Mouse (Mus musculus) kidney, adult 8-10 months (tissue): ENCODE measurements around the gene Poln.

Source experiments
- DNase-seq, 2 experiments: peaks; one replicate each; pipeline ENCODE4 v3.0.0; 2022

The Poln gene

DNA sequence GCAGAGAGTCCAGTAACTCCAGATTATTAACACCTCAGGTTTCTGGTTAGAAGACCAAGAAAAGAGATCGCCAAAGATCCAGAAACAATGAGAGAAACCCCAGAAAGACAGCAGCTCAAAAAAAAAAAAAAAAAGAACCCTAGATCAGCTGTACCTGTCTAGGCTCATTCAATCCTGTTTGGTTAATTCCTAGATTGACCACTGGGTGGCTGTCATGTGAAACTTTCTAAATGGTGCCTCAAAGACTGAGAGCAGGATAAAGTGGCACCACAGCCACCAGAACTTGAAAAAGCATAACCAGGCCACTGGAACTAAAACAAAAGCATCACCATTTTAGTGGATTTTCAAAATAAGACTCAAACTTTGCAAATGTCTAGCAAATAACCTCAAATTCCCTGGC, 71.9 kb downstream of the Poln start:
- DNase-seq = peak; percentile 20 to 53

DNA sequence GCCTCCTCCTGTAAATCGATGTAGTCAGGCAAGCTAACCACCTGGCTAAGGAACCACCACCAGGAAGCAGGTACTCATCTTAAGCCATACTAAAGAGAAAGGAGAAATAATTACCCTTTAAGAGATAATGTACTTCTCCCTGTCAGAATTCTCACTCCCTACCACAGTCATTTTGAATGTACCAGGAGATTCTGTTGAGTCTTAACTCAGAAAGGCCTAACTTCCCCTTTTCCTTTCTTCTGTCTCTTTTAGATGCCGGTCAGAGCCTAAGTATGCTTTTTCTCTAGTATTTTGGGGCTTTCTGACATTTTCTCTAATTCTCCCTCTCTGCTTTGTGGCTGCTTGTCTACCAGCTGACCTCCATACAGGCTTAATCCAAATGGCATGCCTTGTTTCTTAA, 76.2 kb downstream of the Poln start:
- DNase-seq = no peak

GRCm38 (mm10) chr5:34032520-34032919, 136.7 kb downstream of the Poln start:
- no peak for DNase-seq

DNA sequence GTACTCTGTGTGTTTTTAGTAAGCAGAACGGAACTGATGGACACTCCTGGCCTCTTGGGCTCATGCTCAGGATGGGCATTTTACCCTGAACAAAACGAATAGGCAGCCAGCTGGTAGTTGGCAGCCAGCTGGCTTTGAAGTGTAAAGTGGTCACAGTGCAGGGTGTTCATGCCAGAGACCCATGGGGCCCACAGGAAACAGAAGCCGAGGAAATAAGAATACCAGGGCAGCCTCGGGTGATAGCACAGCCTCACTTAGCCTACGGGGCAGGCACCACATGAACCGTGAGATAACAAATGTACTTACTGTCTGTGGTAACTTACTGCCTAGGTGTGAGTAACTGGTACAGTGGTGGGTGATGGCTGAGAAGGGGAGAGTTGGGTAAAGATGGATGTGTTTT, 138.2 kb downstream of the Poln start:
- DNase-seq = no peak

- DNase-seq = no peak
Measured at GRCm38 (mm10) chr5:34030101-34030500, 139.1 kb downstream of the Poln start.

- DNase-seq = no peak
Measured at GRCm38 (mm10) chr5:34018968-34019367, 150.3 kb downstream of the Poln start.

GRCm38 (mm10) chr5:34014652-34015051, 154.6 kb downstream of the Poln start:
- no peak for DNase-seq

DNA sequence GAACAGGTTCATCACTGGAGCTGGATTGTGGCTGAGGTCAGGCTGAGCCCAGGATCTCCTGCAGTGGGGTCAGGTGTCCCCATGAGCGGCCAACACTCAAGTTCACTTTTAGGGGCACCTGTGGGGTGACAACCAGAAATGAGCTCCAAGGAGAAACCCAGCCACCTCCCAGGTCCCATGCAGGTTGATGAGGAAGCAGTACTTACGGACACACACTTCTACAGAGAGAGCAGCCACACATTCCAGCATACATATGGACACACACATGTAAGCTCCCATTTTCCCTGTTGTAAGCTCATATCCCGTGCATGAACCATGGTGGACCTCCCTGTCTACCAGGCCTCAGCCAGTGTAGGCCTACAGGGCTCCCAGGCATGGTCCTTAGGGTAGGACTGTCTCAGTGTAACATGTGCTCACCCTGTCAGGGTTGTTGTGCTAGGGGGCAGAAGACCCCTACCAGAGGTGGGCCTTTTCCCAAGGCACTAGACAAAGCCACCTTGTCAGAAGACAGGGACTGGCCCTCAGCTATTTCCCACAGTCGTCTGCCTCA, 161.8 kb downstream of the Poln start:
- DNase-seq = no peak

DNA sequence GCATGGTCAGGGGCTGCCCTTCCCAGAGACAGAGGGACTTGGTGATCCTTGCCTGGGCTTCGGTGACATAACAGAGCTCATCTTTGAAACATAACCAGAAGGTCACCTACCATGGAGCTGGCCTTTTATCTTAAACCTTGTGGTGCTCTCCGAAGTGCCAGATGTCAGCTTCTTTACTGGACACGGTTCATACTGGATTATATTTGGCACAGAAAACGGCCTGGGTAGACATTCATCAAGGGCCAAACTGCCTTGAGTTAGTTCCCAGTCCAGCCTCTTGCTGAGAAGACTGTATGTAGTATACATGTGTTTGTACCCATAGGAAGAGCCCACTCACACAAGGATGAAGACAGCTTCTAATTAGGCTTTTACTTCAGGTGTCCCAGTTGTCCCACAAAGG, 162.4 kb downstream of the Poln start:
- DNase-seq = no peak

DNA sequence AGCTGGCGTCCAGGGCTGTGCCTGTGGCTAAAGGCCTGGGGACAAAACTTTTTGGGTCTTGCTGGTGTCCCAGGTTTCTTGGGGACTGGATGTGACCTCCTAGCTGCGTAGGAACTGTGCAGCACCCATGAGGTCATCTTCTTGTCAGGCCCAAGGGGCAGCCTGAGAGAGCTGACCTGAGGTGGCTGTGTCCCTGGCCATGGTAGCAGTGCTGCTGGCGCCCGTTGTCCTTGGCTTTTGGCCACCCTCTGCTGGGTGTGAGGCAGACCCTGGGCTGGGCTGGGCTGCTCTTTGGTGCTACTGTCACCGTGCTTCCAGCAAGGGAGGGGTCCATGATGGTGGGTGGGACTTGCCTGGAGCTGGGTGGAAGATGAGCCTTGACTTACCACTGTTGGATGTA, 164.6 kb downstream of the Poln start:
- DNase-seq = no peak

DNA sequence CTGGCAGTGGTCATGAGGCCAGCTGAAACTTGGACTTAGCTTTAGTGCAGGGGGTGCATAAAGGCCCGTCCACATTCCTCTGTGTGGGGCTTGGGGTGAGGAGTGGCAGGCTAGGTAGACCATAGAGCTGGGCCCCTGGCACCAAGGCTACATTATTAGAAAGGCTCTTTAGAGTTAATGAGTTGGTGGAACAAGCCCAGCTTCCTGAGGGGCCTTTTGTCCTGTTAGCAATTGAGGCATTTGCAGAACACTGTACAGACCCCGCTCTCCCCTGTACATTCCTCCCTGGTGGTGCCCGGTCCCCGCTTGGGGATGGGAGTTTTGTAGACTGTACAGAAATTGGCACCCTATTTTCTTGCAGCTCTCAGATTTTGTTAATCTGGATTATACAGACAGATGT, 166.6 kb downstream of the Poln start:
- no peak for DNase-seq

DNA sequence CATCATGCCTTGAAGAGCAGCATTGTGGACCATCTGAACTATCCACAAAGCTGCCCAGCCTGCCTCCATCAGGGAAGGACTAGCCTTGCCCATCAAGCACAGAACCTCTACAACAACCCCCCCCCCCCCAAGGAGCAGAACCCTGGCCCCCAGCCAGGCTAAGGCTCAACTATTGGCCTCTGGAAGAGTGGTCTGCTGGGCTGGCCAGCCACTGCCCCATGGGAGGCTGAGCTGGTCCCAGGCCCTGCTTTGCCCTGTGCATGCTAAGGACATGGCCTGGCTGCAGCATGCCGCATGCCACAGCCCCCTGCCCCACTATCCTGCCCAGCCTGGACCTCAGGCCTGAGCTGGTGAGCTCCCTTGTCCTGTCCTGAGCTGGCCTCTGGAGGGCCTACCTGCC, 167.8 kb downstream of the Poln start:
- no peak for DNase-seq

DNA sequence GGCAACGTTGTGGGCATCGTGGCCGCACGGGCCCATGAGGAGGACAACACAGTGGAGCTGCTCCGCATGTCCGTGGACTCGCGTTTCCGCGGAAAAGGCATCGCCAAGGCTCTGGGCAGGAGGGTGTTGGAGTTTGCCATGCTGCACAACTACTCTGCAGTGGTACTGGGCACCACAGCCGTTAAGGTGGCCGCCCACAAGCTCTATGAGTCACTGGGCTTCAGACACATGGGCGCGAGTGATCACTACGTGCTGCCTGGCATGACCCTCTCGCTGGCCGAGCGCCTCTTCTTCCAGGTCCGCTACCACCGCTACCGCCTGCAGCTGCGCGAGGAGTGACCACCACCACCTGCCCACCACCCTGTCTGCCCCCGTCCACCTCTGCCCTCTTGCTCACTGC, 168.4 kb downstream of the Poln start:
- no peak for DNase-seq

GRCm38 (mm10) chr5:33999466-34000090, 169.7 kb downstream of the Poln start:
- no peak for DNase-seq

- DNase-seq = no peak
Measured at GRCm38 (mm10) chr5:33998505-33998877, 170.8 kb downstream of the Poln start.

GRCm38 (mm10) chr5:33997829-33998504, 171.3 kb downstream of the Poln start:
- DNase-seq = no peak

DNA sequence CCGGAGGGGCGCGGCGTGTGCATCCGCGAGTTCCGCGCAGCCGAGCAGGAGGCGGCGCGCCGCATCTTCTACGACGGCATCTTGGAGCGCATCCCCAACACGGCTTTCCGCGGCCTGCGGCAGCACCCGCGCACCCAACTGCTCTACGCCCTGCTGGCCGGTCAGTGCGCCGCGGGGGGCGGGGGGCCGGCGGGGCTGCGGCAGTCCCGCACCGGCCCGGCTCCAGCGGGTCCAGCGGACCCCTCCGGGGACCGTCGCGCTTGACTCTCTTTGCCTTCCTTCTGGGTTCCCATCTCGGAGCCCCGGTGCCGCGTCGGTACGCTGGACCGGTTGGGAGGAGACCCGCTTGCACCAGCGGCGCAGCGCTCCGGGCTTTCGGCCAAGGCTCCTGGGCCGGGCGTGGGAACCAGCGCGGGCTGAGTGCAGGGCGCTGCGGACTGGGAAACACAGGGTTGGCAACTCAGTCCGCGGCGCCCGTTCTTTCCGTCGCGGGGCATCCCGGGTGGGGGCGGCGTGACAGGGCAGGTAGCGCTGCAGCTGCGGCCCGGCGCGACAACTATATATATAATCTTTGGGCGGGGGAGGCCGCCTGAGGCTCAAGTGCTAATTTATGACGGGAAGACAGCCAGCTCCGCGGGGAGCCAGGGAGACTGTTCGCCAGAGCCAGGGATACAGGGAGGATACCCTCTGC, 172.1 kb downstream of the Poln start:
- peak in 1 of 2 experiments; percentile 25 for DNase-seq

DNA sequence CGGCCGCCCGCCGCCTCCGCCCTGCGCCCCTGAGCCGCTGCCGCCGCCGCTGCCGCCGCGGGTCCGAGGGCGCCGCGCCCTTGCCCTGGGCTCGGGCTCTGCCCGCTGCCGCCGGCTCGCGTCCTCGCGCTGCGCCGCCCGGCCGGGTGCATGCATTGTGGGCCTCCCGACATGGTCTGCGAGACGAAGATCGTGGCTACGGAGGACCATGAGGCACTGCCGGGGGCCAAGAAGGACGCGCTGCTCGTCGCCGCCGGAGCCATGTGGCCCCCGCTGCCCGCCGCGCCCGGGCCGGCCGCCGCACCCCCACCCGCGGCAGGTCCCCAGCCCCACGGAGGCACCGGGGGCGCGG, 172.6 kb downstream of the Poln start:
- no peak for DNase-seq

DNA sequence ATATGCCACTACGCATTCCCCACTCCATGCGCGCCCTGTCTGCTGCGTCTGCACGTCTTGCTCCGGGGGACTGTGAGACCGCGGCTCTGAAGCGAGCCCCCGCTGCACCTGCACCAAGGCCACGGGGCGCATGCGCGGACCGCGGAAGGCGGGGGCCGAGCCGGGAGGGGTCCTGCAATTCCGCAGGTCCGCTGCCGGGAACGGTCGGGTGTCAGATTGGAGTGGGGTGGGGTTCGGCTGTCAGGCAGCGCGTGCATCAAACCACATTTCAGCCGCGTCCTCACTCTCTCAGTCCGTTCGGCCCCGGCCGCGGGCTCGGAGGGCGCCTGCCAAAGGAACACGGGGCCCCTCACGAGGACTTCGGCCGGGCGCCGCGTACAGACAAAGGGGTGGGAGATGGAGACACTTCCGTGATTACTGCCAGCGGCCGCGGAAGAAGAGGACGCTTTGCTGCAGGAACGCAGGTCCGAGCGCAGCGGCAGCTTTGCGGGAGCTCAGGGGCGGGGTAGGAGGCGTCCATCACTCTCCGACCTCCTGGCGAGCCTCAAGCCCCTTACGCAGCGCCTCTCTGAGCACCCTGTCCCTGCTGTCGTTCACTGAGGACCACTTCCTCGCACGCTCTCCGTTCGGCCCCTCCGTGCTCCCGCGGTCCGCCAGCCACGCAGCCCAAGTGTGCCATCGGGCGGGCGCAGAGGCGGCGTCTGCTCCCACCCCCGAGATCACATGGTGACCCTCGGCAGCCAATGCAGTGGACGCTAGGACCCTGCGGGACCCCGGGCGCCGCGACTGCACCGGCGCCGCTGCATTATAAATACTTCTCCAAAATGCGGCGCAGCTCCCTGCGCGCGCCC, 173.2 kb downstream of the Poln start, which contains the start of gene Nat8l:
Gene Nat8l (plus strand): TSS at position 142 of the 851 bp plus-strand sequence.
- no peak for DNase-seq

DNA sequence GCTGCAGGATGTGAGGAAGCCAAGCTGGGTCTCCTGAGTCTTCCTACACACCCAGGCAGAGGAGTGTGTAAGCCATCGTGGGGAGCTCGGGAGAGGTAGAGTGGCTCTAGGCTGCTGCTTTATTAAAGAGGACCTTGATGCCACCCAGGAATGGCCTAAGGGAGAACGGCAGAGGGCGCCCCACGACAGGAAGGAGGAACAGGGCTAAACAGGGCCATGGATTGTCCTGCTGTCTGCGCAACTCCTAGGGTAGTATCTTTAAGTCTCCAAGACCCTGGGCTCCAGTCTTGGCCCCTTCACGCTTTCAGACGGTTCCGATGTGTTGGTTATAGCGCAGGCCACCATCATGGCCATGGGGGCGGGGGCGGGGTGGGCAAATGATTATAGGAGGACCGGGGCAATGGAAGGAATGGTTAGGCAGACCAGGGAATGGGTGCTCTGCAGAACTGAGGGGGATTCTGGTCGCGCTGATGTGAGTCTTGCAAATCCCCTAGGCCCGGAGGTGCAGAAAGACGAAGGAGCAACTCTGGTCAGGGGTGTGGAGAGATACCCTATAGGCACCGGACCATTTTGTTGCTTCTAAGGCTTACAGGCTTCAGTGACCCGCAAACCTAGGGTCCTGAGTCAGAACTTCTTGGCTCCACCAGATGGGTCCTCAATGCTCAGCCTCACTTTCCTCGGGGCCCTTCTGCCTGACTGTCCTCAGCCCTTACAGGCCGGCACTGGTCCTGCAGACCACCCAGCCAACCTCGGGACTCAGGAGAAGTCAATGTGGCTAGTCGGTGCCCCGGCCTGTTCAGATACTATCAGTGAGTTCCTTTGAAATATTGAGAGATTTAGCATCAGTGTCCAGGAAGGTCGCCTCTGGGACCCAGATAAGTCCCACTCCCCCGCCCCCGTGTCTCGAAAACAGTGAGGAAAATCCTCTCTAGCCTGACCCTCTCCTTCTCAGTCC, 174.3 kb downstream of the Poln start:
- DNase-seq = peak in 1 of 2 experiments; percentile 38

- DNase-seq = peak; percentile 31 to 33
Measured at GRCm38 (mm10) chr5:33983309-33984121, 185.7 kb downstream of the Poln start, which contains the start of gene Gm1673. Gene Gm1673, plus strand, starts transcription at chr5:33983433.
